Mouse (Mus musculus): Measurements from ENCODE around the gene Tmem200c. TPM values are rescaled to one million over a fixed set of nuclear protein-coding genes. Genes with fewer than 3 reads are reported as not detected.

Tmem200c gene
- total and polyA plus RNA-seq, 2 experiments from 2014 or later: 0.19 TPM; not detected in 1

GRCm38 (mm10) chr17:68848739-68849138 lies 22.3 kb downstream of the Tmem200c start:
- Histone ChIP-seq H3K4me2 (ENCODE audit: low read depth, low read length) (no peak overlapping the region), H3K9ac (replicated peaks; ENCODE audit: low read depth, low read length) (no peak overlapping the region), H3K27me3 (ENCODE audit: control insufficient read depth, insufficient read depth, low read length) (peaks cover 12% of the 10 kb centered on the region), H3K9me3 (replicated peaks; ENCODE audit: control insufficient read depth, low read length) (no peaks in the 10 kb centered on the region), H3K4me3 (ENCODE audit: low read depth, low read length) (no peak overlapping the region), H3K36me3 (replicated peaks; ENCODE audit: control insufficient read depth, insufficient read depth, low read length) (no peaks in the 10 kb centered on the region), H3K4me1 (ENCODE audit: control insufficient read depth, insufficient read depth) (no peaks in the 10 kb centered on the region), H3K27ac (ENCODE audit: low read depth) (no peak overlapping the region)
- ATAC-seq (ENCODE audit: insufficient read depth, low read depth) (no peak), DNase-seq (ENCODE audit: low spot score) (no peak)
- no peak for TF ChIP-seq CTCF (IDR thresholded peaks at IDR 0.05; ENCODE audit: low read depth)
- TF ChIP-seq EP300 (IDR thresholded peaks at IDR 0.05; ENCODE audit: low read depth): no peak
- 71% methylated on average over 6 of the region's 6 CpGs for WGBS

GRCm38 (mm10) chr17:68852171-68852966 lies 25.9 kb downstream of the Tmem200c start:
- no peak for DNase-seq (ENCODE audit: low spot score)
- Histone ChIP-seq H3K4me3 (ENCODE audit: low read depth, low read length) (no peak overlapping the region), H3K9me3 (replicated peaks; ENCODE audit: control insufficient read depth, low read length) (no peaks in the 10 kb centered on the region), H3K4me1 (ENCODE audit: control insufficient read depth, insufficient read depth) (no peaks in the 10 kb centered on the region), H3K27me3 (ENCODE audit: control insufficient read depth, insufficient read depth, low read length) (0 out of 2 replicates have a peak, but pooled peaks cover 3% of the 10 kb centered on the region), H3K9ac (replicated peaks; ENCODE audit: low read depth, low read length) (no peak overlapping the region), H3K4me2 (ENCODE audit: low read depth, low read length) (no peak overlapping the region), H3K27ac (ENCODE audit: low read depth) (no peak overlapping the region), H3K36me3 (replicated peaks; ENCODE audit: control insufficient read depth, insufficient read depth, low read length) (no peaks in the 10 kb centered on the region)
- TF ChIP-seq EP300 (IDR thresholded peaks at IDR 0.05; ENCODE audit: low read depth) (no peak), CTCF (IDR thresholded peaks at IDR 0.05; ENCODE audit: low read depth) (peak; percentile 61)
- 78% methylated on average over 7 of the region's 7 CpGs for WGBS
- no peak for ATAC-seq (ENCODE audit: insufficient read depth, low read depth)

- DNase-seq (ENCODE audit: low spot score): no peak
- no peak overlapping the region for H3K9ac ChIP-seq (replicated peaks; ENCODE audit: low read depth, low read length)
- TF ChIP-seq EP300 (IDR thresholded peaks at IDR 0.05; ENCODE audit: low read depth): no peak
- H3K4me1 ChIP-seq (ENCODE audit: control insufficient read depth, insufficient read depth): no peaks in the 10 kb centered on the region
- H3K36me3 ChIP-seq (replicated peaks; ENCODE audit: control insufficient read depth, insufficient read depth, low read length): no peaks in the 10 kb centered on the region
- 54% methylated on average over 3 of the region's 3 CpGs for WGBS
- H3K27ac ChIP-seq (ENCODE audit: low read depth): no peak overlapping the region
- no peaks in the 10 kb centered on the region for H3K27me3 ChIP-seq (ENCODE audit: control insufficient read depth, insufficient read depth, low read length)
- no peaks in the 10 kb centered on the region for H3K9me3 ChIP-seq (replicated peaks; ENCODE audit: control insufficient read depth, low read length)
- no peak for ATAC-seq (ENCODE audit: insufficient read depth, low read depth)
- no peak overlapping the region for H3K4me3 ChIP-seq (ENCODE audit: low read depth, low read length)
- no peak overlapping the region for H3K4me2 ChIP-seq (ENCODE audit: low read depth, low read length)
These were observed 37.8 kb downstream of the Tmem200c start for GRCm38 (mm10) chr17:68864175-68864574.

- Histone ChIP-seq H3K4me3 (ENCODE audit: low read depth, low read length) (no peak overlapping the region), H3K27ac (ENCODE audit: low read depth) (no peak overlapping the region), H3K9ac (replicated peaks; ENCODE audit: low read depth, low read length) (no peak overlapping the region), H3K36me3 (replicated peaks; ENCODE audit: control insufficient read depth, insufficient read depth, low read length) (no peaks in the 10 kb centered on the region), H3K4me2 (ENCODE audit: low read depth, low read length) (no peak overlapping the region), H3K9me3 (replicated peaks; ENCODE audit: control insufficient read depth, low read length) (no peaks in the 10 kb centered on the region), H3K27me3 (ENCODE audit: control insufficient read depth, insufficient read depth, low read length) (no peaks in the 10 kb centered on the region), H3K4me1 (ENCODE audit: control insufficient read depth, insufficient read depth) (no peaks in the 10 kb centered on the region)
- no peak for DNase-seq (ENCODE audit: low spot score)
- TF ChIP-seq CTCF (IDR thresholded peaks at IDR 0.05; ENCODE audit: low read depth) (peak; percentile 46), EP300 (IDR thresholded peaks at IDR 0.05; ENCODE audit: low read depth) (no peak)
- no peak for ATAC-seq (ENCODE audit: insufficient read depth, low read depth)
These were observed 42.0 kb downstream of the Tmem200c start for GRCm38 (mm10) chr17:68868439-68868838.

GRCm38 (mm10) chr17:68874021-68874420 lies 47.6 kb downstream of the Tmem200c start:
- Histone ChIP-seq H3K4me3 (ENCODE audit: low read depth, low read length) (no peak overlapping the region), H3K27ac (ENCODE audit: low read depth) (no peak overlapping the region), H3K27me3 (ENCODE audit: control insufficient read depth, insufficient read depth, low read length) (no peaks in the 10 kb centered on the region), H3K4me1 (ENCODE audit: control insufficient read depth, insufficient read depth) (no peaks in the 10 kb centered on the region), H3K9ac (replicated peaks; ENCODE audit: low read depth, low read length) (no peak overlapping the region), H3K9me3 (replicated peaks; ENCODE audit: control insufficient read depth, low read length) (no peaks in the 10 kb centered on the region), H3K4me2 (ENCODE audit: low read depth, low read length) (no peak overlapping the region), H3K36me3 (replicated peaks; ENCODE audit: control insufficient read depth, insufficient read depth, low read length) (no peaks in the 10 kb centered on the region)
- DNase-seq (ENCODE audit: low spot score) (no peak), ATAC-seq (ENCODE audit: insufficient read depth, low read depth) (no peak)
- TF ChIP-seq EP300 (IDR thresholded peaks at IDR 0.05; ENCODE audit: low read depth) (no peak), CTCF (IDR thresholded peaks at IDR 0.05; ENCODE audit: low read depth) (no peak)
- 57% methylated on average over 8 of the region's 8 CpGs for WGBS

- H3K27ac ChIP-seq (ENCODE audit: low read depth): no peak overlapping the region
- no peak overlapping the region for H3K9ac ChIP-seq (replicated peaks; ENCODE audit: low read depth, low read length)
- DNase-seq (ENCODE audit: low spot score) (no peak), ATAC-seq (ENCODE audit: insufficient read depth, low read depth) (no peak)
- H3K27me3 ChIP-seq (ENCODE audit: control insufficient read depth, insufficient read depth, low read length): no peaks in the 10 kb centered on the region; the same call in 1 of the 2 replicates
- WGBS: 66% methylated on average over 5 of the region's 5 CpGs
- no peaks in the 10 kb centered on the region for H3K4me1 ChIP-seq (ENCODE audit: control insufficient read depth, insufficient read depth)
- H3K9me3 ChIP-seq (replicated peaks; ENCODE audit: control insufficient read depth, low read length): no peaks in the 10 kb centered on the region
- H3K4me2 ChIP-seq (ENCODE audit: low read depth, low read length): no peak overlapping the region
- TF ChIP-seq EP300 (IDR thresholded peaks at IDR 0.05; ENCODE audit: low read depth): no peak
- TF ChIP-seq CTCF (IDR thresholded peaks at IDR 0.05; ENCODE audit: low read depth): no peak
- no peaks in the 10 kb centered on the region for H3K36me3 ChIP-seq (replicated peaks; ENCODE audit: control insufficient read depth, insufficient read depth, low read length)
- H3K4me3 ChIP-seq (ENCODE audit: low read depth, low read length): no peak overlapping the region
These were observed 48.8 kb downstream of the Tmem200c start for GRCm38 (mm10) chr17:68875251-68875650.

Data from heart, postnatal 0 days (tissue).